Mouse (Mus musculus) lung, postnatal 14 days (tissue): ENCODE measurements at regions not wholly inside any gene's neighbourhood (a gene's known extent, or its start where the extent isn't known, plus 50 kb on each side); places are given as distances from the start of the nearest gene placed in this dataset.
A peak's percentile ranks its signal among the peaks of the same experiment; 100 is the strongest.

Source experiments
- DNase-seq: peaks from one replicate; pipeline ENCODE4 v3.0.0; 2021

DNA sequence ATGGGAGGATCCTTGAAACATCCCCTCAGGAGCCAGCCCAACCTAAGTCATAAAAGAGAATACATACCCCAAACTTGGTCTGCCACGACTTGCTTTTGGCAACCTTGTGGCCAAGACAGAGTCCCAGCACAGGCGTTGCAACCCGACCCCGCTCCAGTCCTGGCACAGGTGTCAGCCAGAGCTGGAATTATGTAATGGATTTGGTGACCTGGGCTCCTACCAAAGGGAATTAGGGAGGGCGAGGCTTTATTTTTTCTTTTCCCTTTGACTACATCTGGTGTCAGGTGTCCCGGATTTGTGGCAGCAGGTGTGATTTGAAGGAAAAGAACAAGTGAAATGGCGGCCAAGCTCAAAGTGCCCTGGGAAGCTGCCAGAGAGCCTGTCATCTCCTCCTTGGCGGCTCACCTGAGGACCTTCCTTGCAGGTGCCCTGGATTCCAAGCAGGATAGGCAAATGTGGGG lies 212.9 kb downstream of the Mef2c start:
- no peak for DNase-seq

DNA sequence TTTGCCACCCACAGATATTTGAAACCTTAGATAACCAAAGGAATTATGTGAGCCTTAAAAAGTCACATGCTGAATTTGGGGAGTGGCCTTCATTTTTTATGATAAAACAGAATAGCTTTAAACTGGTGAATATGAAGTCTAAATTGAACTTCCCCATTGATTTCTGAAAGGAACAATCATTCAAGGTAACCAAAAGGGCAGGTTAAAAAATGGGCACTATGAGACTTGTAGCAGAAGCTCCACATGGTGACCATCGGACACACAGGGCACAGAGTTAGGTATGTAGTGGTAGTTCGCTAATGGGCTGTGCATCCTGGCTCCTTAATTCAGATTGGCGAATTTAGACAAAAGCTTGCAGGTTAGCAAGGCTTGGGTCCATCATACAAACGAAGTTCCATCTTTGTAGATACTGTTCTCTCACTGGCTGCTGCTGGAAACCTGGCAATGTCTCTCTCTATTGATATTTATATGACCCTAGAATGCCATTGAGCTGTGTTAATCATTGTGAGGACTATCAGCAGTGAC lies 213.9 kb downstream of the Mef2c start:
- DNase-seq: no peak

DNA sequence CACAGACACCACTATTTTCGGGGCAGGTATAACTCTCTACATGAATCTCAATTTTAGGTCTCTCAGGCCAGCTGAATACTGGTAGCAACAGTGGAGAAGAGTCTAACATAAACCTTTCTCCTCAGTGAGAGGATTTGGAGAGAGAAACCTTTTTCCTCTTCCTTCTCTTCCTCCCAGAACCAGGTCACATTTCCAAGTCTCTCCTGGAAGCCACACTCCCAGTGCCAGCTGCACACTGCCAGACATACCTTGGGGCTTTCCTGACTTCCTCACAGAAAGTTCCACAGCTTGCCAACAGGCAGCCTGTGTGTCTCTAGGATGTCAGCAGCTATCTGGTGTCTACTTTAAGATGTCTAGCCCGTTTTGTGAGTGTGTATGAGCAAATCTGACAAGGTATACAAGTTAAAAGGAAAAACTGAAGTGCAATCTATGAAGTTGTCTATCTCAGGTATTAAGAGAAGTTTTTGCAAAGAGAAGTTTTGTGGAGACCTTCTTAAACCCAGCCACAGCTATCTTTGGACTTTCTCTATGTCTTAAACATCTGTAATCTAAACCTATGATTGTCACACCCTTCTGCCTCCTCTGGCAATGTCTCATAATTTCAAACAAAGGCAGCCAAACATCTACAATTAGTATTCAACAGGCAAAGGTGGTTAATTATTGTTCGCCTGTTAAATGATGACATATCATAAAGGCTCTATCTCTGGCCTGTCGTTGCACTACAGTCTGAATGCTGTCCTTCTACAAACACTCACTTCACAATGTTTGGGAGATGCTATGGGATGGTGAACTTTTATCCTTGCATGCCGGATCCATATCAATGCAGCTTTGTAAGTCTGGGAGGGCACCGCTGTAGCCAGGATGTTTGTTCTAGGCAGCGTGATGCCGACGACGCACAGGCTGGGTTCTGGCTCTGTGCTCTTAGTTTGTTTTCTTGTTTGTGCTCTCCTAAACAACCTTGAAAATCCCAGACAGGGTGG lies 214.9 kb downstream of the Mef2c start:
- no peak for DNase-seq

DNA sequence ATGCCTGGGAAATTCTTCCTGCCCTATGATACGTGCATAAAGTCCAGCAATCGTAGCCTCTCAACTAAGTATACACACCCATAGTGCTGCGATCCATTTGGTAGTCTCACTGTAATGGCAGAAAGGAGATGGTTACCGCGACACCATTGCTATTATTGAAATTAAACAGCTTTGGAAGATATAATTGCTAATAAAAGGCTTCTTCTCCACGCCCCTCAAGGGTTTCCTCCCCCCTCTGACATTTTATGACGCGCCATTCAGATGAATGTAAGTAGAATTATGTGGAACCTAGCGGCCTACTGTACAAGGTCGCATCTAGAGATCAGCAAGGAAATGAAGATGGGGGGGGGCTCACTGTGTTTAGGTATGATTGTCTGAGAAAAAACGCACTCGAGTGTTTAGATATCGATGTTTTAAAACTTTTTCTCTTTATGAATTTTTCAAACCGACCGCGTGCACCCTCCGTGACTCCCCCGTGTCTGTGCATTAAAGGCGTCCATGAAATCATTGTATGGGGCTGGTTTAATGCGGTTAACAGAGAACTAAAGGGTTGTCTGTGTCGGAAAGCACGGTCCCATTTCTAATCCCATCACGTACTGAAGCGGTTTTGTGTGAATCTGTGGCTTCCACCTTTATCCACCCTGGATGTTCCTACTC lies 215.9 kb downstream of the Mef2c start:
- no peak for DNase-seq

DNA sequence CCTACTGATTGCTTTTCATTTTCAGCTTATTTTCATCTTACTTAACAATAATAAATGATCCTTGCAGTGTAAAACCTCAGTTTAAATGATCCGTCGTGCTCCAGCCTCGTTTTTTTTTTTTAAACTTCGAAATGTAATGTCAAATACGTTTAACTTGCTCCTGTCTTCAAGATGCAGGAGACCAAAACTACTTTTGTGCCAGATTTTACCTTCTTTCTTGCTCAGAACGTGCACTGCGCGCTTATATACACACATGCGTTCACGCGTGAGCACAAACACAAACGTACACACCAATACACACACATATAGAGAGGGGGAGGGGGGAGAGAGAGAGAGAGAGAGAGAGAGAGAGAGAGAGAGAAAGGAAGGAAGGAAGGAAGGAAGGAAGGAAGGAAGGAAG lies 216.5 kb downstream of the Mef2c start:
- no peak for DNase-seq

DNA sequence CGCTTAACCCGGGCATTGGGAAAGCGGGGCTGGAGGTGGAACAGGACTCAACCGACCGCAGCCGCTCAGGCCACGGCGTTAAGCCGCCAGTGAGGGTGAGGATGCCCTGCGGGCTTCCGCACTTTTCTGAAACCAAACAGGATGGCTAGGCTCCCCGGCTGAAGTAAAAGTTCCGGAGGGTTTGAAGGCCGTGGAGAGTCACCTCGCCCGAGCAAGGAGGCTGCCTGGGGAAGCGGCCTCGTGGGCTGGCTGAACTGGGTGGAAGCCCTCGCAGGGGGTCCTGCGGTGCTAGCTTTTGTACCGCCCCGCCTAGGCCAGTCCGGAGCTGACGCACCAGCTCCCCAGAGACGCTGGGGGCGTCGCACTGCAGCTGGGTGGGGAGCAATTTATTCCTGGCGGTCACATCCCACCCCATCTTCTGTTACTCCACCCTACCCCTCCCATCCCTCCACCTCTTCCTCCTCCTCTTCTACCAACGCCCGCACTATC lies 217.1 kb downstream of the Mef2c start:
- no peak for DNase-seq

DNA sequence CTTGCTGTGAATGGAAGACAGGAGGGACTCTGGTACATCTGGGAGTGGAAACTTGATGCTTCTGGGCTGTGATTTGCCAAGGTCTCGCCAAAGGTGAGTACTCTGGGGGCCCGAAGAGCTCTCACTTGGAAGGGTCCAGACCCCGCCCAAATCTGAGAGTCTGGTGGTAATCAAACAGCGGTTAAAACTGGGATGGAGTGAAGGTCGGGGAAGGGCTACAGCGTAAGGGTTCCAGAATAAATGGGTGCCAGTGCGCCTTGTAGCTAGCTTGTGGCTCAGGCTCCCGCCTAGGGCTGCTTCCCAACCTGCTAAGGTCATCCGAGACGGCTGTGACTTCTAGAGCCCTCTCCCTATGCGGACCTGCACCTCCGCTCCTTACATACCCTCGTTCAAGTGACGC lies 217.7 kb downstream of the Mef2c start:
- DNase-seq: no peak

DNA sequence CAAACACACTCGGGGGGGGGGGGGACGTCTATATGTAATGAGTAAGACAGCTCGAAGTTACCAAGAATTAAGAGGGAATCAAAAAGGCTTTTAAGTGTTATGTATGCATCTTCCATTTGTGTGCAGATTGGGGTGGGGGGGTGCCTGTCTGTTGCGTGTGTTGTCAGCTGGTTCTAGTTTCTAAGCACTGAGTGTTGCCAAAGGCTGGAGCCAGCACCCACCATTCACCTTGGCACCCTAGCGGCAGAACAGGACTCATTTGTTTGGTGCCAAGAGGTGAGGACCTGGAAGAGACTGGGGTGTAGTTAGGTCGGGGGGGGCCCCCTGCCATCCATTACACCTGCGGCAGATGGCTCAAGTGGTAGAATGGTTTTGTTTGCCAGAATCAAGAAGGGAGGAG lies 218.4 kb downstream of the Mef2c start:
- no peak for DNase-seq

DNA sequence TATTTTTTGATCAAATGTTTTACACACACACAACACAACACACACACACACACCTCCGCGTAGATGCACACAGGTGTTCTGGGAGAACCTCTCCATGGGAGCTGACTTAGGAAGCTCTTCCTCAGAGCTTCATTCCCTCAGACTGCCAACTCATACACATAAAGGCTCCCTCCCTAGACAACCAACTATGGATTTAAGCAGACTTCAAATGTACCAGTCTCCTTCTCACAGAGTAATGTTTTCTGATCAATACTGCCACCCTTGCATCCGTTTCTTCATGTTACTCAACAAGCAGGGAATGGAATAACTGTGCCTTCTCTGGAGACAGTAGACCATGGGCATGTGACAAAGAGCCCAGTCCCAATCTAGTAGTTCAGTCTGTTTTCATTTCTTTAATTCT lies 219.0 kb downstream of the Mef2c start:
- DNase-seq: no peak

DNA sequence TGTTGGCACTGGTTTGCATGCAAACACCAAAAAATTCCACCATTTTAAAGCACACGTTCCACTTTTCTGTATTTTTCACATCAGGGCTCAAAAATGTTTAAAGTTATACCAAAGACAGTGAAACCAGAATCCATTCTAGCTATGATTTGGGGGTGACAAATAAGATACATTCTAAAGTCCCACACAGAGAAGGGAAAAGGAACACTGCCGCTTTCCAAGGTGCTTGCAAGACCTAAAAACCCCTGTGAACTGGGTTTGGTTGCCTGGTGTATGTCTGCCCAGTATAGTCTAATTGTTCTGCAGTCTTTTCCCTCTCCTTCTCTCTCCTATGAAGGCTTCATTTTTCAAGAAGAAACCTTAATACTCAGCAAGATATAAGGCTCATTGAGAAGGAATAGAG lies 219.6 kb downstream of the Mef2c start:
- no peak for DNase-seq

DNA sequence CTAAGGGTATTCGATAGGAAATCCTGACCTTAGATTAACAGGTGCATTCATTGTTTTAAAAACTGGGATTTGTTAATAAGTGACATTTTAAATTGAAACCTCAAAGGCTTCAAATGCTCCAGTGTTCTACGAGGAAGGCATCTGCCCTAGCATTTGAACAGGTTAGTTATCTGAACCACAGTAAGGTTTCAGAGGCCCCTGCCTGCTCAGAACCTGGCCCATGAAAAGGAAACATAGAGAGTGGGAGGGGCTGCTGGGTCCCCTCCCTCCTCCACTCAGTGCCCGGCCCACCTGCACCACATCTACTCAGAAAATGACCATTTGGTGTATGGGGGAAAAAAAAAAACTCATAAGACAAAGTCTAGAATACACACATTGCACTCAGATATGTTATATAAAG lies 220.4 kb downstream of the Mef2c start:
- no peak for DNase-seq

DNA sequence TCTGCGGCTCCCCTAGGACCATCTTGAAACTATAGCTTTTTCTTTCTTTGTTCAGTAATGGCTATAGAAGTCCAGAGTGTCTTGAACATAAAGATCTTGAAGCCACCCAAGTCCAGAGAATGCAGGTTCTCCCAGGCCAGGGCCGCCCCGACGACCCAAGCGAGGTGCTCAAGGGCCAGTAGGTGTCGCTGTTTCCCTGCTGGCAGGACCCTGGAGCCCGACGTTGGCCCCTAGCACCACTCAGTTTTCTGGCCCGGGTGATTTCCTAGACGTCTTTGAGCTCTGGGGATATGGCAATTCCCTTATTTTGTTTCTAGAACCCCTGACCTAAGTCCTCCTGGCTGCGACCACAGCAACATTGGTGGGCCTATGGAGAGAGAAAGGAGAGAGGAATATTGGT lies 221.2 kb downstream of the Mef2c start:
- peak; percentile 49 for DNase-seq

DNA sequence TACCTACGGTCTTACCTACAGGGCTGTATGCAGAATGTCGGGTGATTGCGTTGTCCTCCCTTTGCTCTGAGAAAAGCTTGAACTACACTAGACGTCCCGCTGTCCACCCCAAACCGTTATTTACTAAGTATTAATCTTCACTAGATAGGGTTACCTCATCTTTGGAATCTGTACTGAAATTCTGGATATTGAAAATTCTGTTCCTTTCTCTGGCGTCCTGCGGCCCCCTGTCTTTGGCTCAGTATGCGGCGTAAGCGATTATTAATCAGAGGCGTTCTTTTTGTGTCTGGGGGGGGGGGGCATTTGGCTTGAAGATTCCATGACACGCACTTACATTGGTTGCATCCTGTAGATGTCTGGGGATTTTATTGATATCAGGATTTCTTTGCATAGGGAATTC lies 222.0 kb downstream of the Mef2c start:
- no peak for DNase-seq

DNA sequence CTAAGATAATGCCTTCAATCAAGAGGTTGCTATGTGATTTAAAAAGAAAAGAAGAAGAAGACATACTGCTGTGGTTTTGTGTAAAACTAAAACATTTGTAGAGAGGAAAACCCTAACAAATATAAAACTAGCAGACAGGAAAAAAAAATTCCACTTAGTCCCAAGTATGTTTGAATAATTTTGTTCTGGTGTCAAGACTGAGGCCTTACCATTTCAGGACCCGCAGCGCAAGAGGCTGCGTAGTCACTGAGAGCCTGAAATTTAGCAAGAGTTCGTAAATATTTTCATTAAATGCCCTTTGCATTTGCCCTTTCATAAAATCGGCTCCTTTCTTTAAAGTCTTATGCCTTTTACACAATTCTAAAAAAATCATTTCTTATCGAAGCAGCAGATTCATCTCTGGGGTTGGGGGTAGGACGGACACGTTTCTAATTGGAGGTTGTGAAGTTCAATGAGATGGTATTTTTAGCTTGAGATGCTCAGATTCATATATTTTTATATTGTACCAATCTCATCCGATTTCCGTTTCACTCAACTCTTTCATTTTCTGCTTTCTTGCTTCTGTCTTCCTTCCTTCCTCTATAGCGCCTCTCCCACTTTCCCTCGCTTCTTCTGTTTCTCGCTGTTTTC lies 222.6 kb downstream of the Mef2c start:
- no peak for DNase-seq

DNA sequence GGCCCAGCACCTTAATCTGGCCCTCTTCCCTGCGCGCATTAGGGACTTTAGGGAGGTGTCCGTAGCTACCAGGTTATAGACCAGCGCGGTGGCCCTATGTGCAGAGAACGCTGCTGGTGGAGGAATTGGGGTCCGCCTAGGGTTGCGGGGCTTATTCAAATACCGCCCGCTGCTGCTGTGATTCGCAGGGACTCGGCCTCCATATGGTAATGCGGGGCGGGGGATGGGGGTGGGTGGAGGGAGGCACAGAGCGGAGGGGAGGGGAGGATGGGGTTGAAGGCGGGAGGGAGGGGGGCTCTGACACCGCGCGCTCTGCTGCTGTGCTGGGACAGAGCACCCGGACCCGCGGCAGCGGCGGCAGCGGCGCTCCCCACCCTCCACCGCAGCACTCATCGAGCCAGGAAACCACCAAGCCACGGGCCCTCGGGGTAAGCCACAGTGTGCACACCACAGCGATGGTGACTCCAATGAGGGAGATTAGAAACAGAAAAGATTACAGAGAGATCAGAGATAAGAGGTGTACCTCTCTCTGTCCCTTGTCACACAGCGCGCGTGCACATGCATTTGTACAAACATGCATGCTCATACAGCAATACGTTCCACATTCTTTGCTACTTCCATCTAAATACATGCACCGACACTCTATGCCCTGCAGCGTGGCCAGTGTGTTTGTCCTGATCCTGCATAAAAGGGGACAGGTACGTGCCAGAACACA lies 223.4 kb downstream of the Mef2c start:
- no peak for DNase-seq

DNA sequence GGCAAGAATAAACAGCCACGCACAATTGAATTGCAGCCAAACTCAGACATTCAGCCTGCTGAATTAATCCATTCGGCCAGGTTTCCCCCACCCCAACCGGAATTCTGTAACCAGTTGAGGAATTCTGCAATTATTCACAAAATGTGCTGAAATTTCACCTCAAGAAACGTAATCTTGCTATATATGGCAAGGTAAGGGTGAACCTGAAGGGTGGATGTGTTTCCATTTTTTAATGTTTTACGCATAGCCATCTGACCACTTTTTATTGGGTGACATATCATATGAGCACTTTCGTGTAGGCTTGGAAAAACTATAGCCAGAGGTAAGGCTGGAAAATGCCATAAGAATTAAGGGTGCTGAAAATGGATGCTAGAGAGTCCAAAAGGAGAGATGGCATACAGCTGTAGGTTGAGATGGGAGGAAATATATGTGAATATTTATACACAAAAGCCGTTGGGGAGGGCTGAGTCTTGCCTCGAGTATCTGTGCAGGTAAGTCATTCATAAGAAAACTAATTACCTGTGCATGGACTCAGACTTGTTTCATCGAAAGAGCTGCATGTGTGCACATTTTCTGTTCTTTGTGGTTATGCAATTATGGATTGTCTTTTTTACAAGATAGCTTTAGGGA lies 224.0 kb downstream of the Mef2c start:
- no peak for DNase-seq

DNA sequence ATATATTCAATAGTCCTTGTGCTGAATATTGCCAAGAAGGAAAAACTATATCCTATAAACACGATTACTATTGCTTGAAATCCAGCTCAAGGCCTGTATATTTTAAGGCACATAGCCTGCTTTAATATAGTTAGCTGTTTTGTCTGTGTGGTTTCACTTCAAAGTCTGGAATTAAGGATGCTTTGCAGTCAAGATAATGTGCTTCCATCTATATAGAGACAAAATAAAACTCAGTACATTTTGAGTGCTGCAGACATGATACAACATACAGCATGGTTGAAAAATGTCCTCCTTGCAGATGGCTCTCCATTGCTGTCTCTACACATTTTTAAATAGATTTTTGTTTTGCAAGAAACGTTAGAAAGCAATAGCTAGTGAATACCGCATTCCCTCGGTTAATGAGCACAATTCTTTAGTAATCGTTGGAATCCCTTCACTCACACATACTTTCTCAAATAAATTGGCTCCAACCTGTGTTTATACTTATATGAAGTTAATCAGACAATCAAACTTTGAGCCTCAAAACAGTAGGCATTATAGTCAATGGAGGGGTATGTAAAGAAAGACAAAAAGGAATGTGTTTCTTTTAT lies 224.7 kb downstream of the Mef2c start:
- no peak for DNase-seq

DNA sequence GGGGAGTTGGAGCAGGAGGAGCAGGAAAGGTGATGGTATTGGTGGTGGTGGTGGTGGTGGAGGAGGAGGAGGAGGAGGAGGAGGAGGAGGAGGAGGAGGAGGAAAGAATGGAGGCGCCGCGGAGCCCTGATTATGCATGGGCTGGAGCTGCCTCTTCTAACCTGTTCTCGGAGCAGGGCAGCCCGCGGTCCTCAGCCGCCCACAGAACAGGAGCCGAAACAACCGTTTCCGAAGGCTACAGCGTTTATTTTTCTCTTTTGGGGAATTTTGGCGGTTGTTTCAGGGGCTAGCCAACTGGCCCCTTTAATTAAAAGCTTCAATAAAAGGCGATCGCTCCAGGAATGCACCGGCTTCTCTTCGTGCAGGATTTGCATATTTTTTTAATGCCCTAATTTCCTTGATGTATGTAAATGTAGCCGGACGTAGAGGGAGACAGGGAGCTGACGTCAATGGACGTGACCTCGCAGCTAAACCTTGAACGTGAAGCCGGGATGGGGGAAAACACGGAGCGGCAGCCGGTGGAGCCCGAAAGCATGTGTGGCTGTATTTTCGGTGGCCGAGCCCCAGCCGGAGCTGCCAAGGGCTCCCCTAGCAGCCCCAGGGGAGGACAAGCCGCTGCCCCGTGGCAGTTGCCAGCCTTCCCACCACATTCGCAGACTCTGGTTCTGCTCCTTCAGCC lies 225.6 kb downstream of the Mef2c start:
- DNase-seq: no peak

DNA sequence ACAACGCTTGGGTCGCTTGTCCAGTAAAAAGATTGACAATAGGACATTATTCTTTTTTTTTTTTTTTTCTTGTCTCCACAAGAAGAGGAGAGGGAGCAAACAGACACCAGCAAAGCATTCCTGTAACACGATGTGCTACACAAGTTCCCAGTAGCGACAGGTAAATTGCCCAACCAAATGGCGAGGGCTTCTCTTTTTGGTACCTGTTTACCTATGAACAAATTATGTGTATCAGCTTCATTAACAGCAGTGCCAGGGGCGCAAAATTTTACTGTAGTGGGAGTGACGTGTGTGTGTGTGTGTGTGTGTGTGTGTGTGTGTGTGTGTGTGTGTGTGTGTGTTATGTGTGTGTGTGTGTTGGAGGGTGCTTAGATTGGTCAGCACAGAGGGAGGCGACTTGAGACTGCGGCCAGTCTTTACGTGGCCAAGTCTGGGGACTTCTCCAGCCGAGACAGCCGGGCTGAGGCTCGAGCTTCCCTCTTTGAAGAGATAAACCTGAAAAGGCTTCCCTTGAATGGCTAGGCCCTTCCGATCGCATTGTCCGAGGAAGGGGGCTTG lies 226.4 kb downstream of the Mef2c start:
- DNase-seq: no peak

DNA sequence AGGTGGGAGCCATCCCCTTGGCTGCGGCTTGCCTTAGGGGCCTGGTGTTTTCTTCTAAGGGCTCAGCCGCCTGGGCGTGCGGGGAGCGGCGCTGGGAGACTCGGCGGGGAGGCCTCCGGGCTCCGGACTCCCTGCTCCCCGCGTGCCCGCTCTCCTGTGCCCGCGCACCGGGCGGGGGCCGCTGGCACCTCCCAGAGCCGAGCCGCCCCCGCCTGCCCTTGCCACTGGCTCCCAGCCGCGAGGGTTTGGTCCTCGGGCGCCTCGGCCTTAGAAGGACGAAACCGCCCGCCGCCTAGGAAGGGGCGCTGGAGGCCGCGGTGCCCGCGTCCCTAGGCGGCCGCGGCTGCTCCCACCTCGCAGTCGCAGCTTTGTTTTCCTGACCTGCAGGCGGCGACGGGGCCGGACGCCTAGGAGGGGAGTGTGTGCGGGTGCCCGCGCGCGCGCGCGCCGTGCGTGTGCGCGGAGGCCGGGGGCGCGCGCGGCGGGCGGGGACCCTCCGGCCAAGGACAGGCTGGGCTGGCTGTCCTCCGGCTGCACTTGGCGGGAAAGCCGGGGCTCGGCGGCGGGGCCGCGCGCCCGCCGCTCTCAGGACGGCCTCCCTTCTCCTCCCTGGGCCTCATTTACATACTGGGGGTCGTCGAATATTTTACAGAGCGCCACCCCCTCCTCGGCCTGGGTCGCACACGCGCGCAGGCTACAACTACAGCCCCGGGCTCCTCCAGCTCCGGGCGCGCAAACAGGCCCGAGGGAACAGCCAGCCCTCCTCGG lies 227.1 kb downstream of the Mef2c start:
- DNase-seq: no peak
